Mouse (Mus musculus): ENCODE data around the gene Ckm. TPM values are rescaled to one million over a fixed set of nuclear protein-coding genes. Genes with fewer than 3 reads are reported as not detected.
A peak's percentile ranks its signal among the peaks of the same experiment; 100 is the strongest.

Gene Ckm
- polyA plus RNA-seq, 1 experiment = 31.8 TPM

DNA sequence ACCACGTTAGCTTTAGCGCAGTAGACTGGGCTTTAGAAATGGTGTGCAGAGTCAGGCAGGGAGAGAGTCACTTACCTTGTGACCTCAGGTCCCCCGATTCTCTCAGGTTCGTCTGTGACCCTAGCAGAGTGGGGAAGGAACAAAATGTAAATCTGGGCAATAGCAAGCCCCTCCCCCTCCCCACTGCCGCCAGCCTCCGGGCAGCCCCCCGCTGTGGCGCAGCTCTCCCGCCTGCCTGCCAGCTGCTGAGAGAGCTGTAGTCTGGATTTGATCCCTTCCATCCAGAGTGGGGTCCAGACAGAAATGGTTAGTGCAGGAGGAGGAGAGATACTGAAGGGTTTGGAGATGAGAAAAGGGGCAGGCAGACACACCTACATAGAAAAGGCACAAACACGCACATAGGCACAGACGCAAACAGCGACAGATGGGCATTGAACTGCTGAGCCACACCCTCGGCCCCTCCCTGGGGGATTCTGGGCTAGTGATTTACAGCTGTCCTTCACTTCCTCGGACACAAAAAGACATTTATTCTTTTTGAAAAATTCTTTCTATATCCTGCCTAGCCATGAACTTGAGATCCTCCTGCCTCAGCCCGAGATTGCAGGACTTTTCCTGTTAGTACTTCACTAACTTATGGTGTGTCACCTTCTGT, 23.5 kb downstream of the Ckm start:
- Histone ChIP-seq H3K4me1 (ENCODE audit: control insufficient read depth, insufficient read depth, low read length) (no peaks in the 10 kb centered on the region; the same call in 1 of the 2 replicates), H3K4me3 (replicated peaks; ENCODE audit: control insufficient read depth, low read depth, low read length) (no peak overlapping the region), H3K27ac (ENCODE audit: control insufficient read depth, insufficient read depth, low read depth, low read length, poor library complexity) (peak overlapping the region; percentile 48)
- 84% methylated on average over 15 of the region's 15 CpGs for WGBS
- TF ChIP-seq POLR2A (IDR thresholded peaks at IDR 0.05; ENCODE audit: borderline replicate concordance, control insufficient read depth, low read depth, low read length) (no peak), CTCF (IDR thresholded peaks at IDR 0.05; ENCODE audit: control insufficient read depth, insufficient read depth, low read length) (no peak)

DNA sequence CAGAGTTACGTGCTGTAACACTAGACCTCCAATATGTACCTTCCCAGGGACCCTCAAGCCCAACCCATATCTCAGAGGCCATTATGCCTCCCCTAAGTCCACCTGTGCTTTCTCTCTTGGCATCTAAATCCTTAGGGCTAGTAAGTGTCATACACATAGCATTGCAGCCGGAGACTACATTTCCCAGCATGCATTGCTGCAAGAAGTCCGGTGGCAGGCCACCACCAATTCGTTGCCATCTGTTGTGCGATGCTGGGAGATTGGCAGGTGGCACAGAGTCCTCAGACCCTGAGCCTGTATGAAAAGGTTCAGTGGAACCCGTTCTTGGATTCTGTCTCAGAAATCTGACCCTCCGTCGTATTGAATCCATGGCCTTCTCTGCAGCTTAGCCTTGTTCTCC, 25.1 kb downstream of the Ckm start:
- Histone ChIP-seq H3K27ac (ENCODE audit: control insufficient read depth, insufficient read depth, low read depth, low read length, poor library complexity) (no peak overlapping the region), H3K4me1 (ENCODE audit: control insufficient read depth, insufficient read depth, low read length) (no peaks in the 10 kb centered on the region; the same call in 1 of the 2 replicates), H3K4me3 (replicated peaks; ENCODE audit: control insufficient read depth, low read depth, low read length) (no peak overlapping the region)
- 77% methylated on average over 8 of the region's 8 CpGs for WGBS
- TF ChIP-seq POLR2A (IDR thresholded peaks at IDR 0.05; ENCODE audit: borderline replicate concordance, control insufficient read depth, low read depth, low read length) (no peak), CTCF (IDR thresholded peaks at IDR 0.05; ENCODE audit: control insufficient read depth, insufficient read depth, low read length) (no peak)

DNA sequence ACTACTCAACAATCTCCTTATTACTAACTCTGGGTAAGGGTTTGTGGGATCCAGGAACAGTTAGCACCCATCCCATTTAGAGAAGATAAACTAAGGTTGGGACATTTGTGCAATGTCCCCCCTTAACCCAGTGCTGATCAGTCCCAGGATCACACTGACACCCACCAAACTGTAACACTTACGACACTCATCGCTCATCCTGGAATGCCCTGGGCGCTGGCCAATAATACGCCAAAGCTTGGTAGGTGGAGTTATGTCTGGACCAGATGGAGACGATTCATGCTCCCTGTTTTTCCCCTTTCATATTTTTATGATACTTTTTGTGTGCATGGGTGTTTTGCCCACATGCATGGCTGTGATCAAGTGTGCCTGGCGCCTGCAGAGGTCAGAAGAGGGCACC, 25.8 kb downstream of the Ckm start:
- Histone ChIP-seq H3K4me3 (replicated peaks; ENCODE audit: control insufficient read depth, low read depth, low read length) (no peak overlapping the region), H3K27ac (ENCODE audit: control insufficient read depth, insufficient read depth, low read depth, low read length, poor library complexity) (no peak overlapping the region), H3K4me1 (ENCODE audit: control insufficient read depth, insufficient read depth, low read length) (no peaks in the 10 kb centered on the region; the same call in 1 of the 2 replicates)
- TF ChIP-seq CTCF (IDR thresholded peaks at IDR 0.05; ENCODE audit: control insufficient read depth, insufficient read depth, low read length) (no peak), POLR2A (IDR thresholded peaks at IDR 0.05; ENCODE audit: borderline replicate concordance, control insufficient read depth, low read depth, low read length) (no peak)
- 88% methylated on average over 6 of the region's 6 CpGs for WGBS

DNA sequence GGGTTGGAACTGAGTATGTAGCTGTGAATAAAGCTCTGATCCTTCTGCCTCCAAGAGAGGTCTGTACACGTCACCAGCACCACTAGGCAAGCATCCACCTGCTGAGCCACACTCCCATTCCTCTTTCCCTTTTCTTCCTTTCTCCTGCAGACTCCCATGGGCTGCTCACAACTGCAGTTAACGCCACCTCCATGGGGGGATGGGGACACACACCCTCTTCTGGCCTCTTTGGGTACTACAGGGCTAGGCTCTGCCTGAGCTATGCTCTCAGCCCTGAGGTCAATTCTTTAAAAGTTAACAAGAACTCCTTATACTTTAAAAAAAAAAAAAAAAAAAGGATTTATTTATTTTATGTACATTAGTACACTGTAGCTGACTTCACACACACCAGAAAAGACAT, 27.9 kb downstream of the Ckm start:
- TF ChIP-seq CTCF (IDR thresholded peaks at IDR 0.05; ENCODE audit: control insufficient read depth, insufficient read depth, low read length) (peak; percentile 34; the same call in 1 of the 2 replicates), POLR2A (IDR thresholded peaks at IDR 0.05; ENCODE audit: borderline replicate concordance, control insufficient read depth, low read depth, low read length) (no peak)
- WGBS = 88% methylated on average over 2 of the region's 2 CpGs
- Histone ChIP-seq H3K4me3 (replicated peaks; ENCODE audit: control insufficient read depth, low read depth, low read length) (no peak overlapping the region), H3K27ac (ENCODE audit: control insufficient read depth, insufficient read depth, low read depth, low read length, poor library complexity) (no peak overlapping the region), H3K4me1 (ENCODE audit: control insufficient read depth, insufficient read depth, low read length) (no peaks in the 10 kb centered on the region; the same call in 1 of the 2 replicates)

DNA sequence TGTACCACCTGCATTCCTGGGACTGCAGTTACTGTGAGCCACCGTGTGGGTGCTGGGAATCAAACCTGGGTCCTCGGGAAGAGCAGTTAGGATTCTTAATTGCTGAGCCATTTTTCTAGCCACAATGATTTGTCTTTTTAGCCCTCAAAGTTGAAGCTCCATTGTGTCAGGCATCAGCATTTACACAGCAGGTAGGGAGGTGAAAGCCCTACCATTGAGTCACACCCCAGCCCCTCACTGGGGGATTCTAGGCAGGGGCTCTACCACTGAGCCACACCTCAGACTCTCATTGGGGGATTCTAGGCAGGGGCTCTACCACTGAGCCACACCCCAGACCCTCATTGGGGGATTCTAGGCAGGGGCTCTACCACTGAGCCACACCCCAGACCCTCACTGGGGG, 31.7 kb downstream of the Ckm start:
- 96% methylated on average over 2 of the region's 2 CpGs for WGBS
- TF ChIP-seq CTCF (IDR thresholded peaks at IDR 0.05; ENCODE audit: control insufficient read depth, insufficient read depth, low read length) = no peak
- TF ChIP-seq POLR2A (IDR thresholded peaks at IDR 0.05; ENCODE audit: borderline replicate concordance, control insufficient read depth, low read depth, low read length) = no peak

DNA sequence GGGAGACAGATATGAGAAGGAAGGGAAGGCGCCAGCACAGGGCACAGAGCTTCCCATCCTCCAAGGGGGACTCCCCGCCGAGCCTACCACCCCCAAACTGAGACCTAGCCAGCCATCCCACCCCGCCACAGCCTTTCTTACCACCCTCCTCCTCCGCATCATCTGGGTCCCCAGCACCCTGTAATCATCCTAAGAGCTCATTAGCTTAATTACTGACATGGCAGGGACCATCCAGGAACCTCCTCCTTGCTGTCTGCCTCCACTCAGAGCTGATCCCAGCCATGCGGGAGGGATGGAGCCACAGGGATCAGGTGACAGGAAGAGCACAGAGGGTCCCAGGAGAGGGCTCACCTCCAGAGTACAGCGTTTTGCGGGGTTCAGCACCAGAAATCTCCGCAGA, 32.5 kb downstream of the Ckm start:
- Histone ChIP-seq H3K27ac (ENCODE audit: control insufficient read depth, insufficient read depth, low read depth, low read length, poor library complexity) (no peak overlapping the region), H3K4me3 (replicated peaks; ENCODE audit: control insufficient read depth, low read depth, low read length) (no peak overlapping the region), H3K4me1 (ENCODE audit: control insufficient read depth, insufficient read depth, low read length) (no peaks in the 10 kb centered on the region)
- 81% methylated on average over 9 of the region's 9 CpGs for WGBS
- TF ChIP-seq POLR2A (IDR thresholded peaks at IDR 0.05; ENCODE audit: borderline replicate concordance, control insufficient read depth, low read depth, low read length) (no peak), CTCF (IDR thresholded peaks at IDR 0.05; ENCODE audit: control insufficient read depth, insufficient read depth, low read length) (no peak)

More for the DNA sequence above, 31.7 kb downstream of the Ckm start:
- H3K4me3 ChIP-seq (replicated peaks; ENCODE audit: control insufficient read depth, low read depth, low read length) = no peak overlapping the region
- no peaks in the 10 kb centered on the region for H3K4me1 ChIP-seq (ENCODE audit: control insufficient read depth, insufficient read depth, low read length)
- no peak overlapping the region for H3K27ac ChIP-seq (ENCODE audit: control insufficient read depth, insufficient read depth, low read depth, low read length, poor library complexity)

DNA sequence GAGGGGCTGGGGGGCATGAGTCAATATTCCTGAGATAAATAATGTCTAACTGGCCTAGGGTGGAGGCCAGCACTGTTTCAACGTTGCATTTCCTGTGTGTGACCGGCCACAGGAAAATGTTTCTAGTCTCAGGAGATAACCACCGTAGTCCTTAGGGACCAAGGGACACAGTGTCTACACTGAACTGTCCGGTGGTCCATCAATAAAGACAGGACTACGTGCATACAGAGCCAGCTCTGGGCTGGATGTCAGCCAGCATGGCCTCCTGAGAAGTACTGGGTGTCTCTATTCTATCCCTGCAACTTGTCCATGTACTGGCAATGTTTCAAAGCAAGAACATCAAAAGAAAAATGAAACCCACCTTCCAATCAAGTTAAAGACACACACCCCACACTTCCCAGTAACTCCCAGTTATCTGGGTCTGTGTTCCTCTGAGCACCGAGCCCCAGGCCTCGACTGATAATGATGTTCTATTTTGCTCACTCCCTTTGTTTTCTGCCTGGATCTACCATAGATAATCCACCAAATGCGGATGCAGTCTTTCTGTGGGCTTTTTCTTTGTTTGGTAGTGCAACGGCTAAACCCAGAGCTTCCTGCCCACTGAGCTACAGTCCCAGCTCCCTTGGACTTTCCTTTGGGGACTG, 37.0 kb downstream of the Ckm start:
- WGBS = 73% methylated on average over 9 of the region's 9 CpGs
- no peak overlapping the region for H3K27ac ChIP-seq (ENCODE audit: control insufficient read depth, insufficient read depth, low read depth, low read length, poor library complexity)
- H3K4me1 ChIP-seq (ENCODE audit: control insufficient read depth, insufficient read depth, low read length) = no peaks in the 10 kb centered on the region
- no peak overlapping the region for H3K4me3 ChIP-seq (replicated peaks; ENCODE audit: control insufficient read depth, low read depth, low read length)
- TF ChIP-seq CTCF (IDR thresholded peaks at IDR 0.05; ENCODE audit: control insufficient read depth, insufficient read depth, low read length) (no peak), POLR2A (IDR thresholded peaks at IDR 0.05; ENCODE audit: borderline replicate concordance, control insufficient read depth, low read depth, low read length) (no peak)

DNA sequence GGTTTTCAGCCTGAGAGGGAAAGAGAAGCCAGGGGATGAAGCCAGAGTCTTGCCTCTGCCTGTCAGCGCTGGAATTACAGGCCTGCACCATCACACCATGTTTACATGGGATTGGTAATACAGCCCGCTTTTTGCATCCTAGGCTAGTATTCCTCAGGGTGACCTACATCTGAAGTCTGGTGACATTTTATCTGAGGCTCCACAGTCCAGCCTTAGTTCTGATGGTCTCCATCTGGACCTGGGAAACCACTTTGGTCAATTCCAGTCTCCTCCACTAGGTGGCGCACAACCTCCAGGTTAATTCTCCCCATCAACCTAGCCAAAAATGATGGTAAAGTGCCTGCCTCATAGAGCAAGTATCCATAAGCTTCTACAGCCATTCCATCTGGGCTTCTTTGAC, 38.8 kb downstream of the Ckm start:
- H3K4me1 ChIP-seq (ENCODE audit: control insufficient read depth, insufficient read depth, low read length) = no peaks in the 10 kb centered on the region
- 55% methylated on average over 3 of the region's 3 CpGs for WGBS
- no peak overlapping the region for H3K4me3 ChIP-seq (replicated peaks; ENCODE audit: control insufficient read depth, low read depth, low read length)
- TF ChIP-seq CTCF (IDR thresholded peaks at IDR 0.05; ENCODE audit: control insufficient read depth, insufficient read depth, low read length) (peak; percentile 85), POLR2A (IDR thresholded peaks at IDR 0.05; ENCODE audit: borderline replicate concordance, control insufficient read depth, low read depth, low read length) (no peak)
- no peak overlapping the region for H3K27ac ChIP-seq (ENCODE audit: control insufficient read depth, insufficient read depth, low read depth, low read length, poor library complexity)

Data from bone marrow, adult 2 months (tissue).